8 mouse cellular contexts compared by ENCODE assay signal in genomic region chr14:59414979-59415378, GRCm38 (mm10). TPM values are rescaled to one million over a fixed set of nuclear protein-coding genes. Genes with fewer than 3 reads are reported as not detected.
DNase-seq lines count a peak whose midpoint lies in the region; TF ChIP-seq lines count a peak whose summit lies in the region.
"Not testable (repeated sequence)": the region's sequence is repeated elsewhere in the genome, so short reads cannot be mapped to it uniquely, and the experiment has no call there.
"Had no signal": no experiment of that assay in that cellular context is flagged by ENCODE, and none has a peak within 500 bp of the region (broad histone marks: within the 10 kb centered on the region; RNA-seq: fewer than 3 reads in every experiment).

No protein-coding gene starts in this region.

- not testable (repeated sequence) for H3K9me3 ChIP-seq in CH12.LX (replicated peaks; ENCODE audit: low read length); ES-E14 (ENCODE audit: control insufficient read depth, insufficient read depth, low read depth, low read length); MEL (replicated peaks; ENCODE audit: insufficient read depth, low read length)

- not testable (repeated sequence) for H3K79me2 ChIP-seq in CH12.LX (replicated peaks; ENCODE audit: control insufficient read depth, extremely low read depth, insufficient read depth, poor library complexity, severe bottlenecking); MEL (ENCODE audit: control insufficient read depth, insufficient read depth, low read length, poor library complexity)

- H3K4me3 ChIP-seq in CH12.LX (replicated peaks in 1 of 3; ENCODE audit: low read depth in 2 of 3, low read length in 2 of 3, poor library complexity in 1 of 3); ES-E14 (ENCODE audit: insufficient read depth in 1 of 2, low read depth in 1 of 2, low read length in 2 of 2, poor library complexity in 1 of 2, severe bottlenecking in 1 of 2); MEL (ENCODE audit: control insufficient read depth in 1 of 2, insufficient read depth in 1 of 2, low read depth in 2 of 2, low read length in 2 of 2): not testable (repeated sequence)

- not testable (repeated sequence) for TF ChIP-seq EP300 in CH12.LX (IDR thresholded peaks at IDR 0.05; ENCODE audit: low read length); MEL (IDR thresholded peaks at IDR 0.05; ENCODE audit: low read depth in 1 of 2, low read length in 2 of 2)

- not testable (repeated sequence) for H3K27ac ChIP-seq in CH12.LX (ENCODE audit: insufficient read depth, low read depth); ES-E14 (ENCODE audit: insufficient read depth, low read depth, low read length, poor library complexity, severe bottlenecking); MEL (ENCODE audit: control insufficient read depth, low read depth, low read length)

- not testable (repeated sequence) for H3K27me3 ChIP-seq in CH12.LX (replicated peaks); MEL (ENCODE audit: control insufficient read depth in 1 of 2, insufficient read depth in 2 of 2, low read length in 2 of 2)

- DNase-seq in 3T3-L1 (ENCODE audit: low read depth, low spot score) (peak; percentile 20), 416B (ENCODE audit: low read depth) (peak; percentile 9), MEL (ENCODE audit: low read depth, low spot score) (peak; percentile 17), NIH3T3 (ENCODE audit: low read depth) (peak; percentile 4)
- not testable (repeated sequence) for DNase-seq in CH12.LX (ENCODE audit: extremely low read depth); ES-E14 (ENCODE audit: low read depth, low spot score)

- not testable (repeated sequence) for TF ChIP-seq CTCF in CH12.LX (conservative IDR thresholded peaks at IDR 0.05 in 1 of 2, IDR thresholded peaks at IDR 0.05 in 1 of 2; ENCODE audit: low read depth in 2 of 2, low read length in 2 of 2); MEL (IDR thresholded peaks at IDR 0.05 in 2 of 3, conservative IDR thresholded peaks at IDR 0.05 in 1 of 3; ENCODE audit: control insufficient read depth in 1 of 3, insufficient read depth in 1 of 3, low read depth in 2 of 3, low read length in 3 of 3, poor library complexity in 1 of 3, severe bottlenecking in 1 of 3)

- in situ Hi-C loops in CH12.LX (cut with MboI; ENCODE audit: low pct_ligation_motif_present, low pct_unique_long_range_greater_than_20kb, low sequenced_read_pairs); ES-E14 (cut with MboI; ENCODE audit: low sequenced_read_pairs in 2 of 2, unreplicated experiment in 2 of 2): not testable (repeated sequence)

- not testable (repeated sequence) for TF ChIP-seq POLR2A in CH12.LX (IDR thresholded peaks at IDR 0.05; ENCODE audit: low read depth, low read length); MEL (IDR thresholded peaks at IDR 0.05; ENCODE audit: control insufficient read depth in 1 of 2, insufficient read depth in 1 of 2, low read depth in 1 of 2, low read length in 2 of 2, poor library complexity in 1 of 2)

- H3K9ac ChIP-seq in CH12.LX (ENCODE audit: insufficient read depth, low read depth); ES-E14 (ENCODE audit: insufficient read depth, low read depth, low read length, poor library complexity, severe bottlenecking); MEL (ENCODE audit: control insufficient read depth, low read depth, low read length, poor library complexity, severe bottlenecking): not testable (repeated sequence)

- peaks cover 38 to 85% of the 10 kb centered on the region in 2 experiments for H3K36me3 ChIP-seq in CH12.LX (replicated peaks in 1 of 2; ENCODE audit: control insufficient read depth in 1 of 2, insufficient read depth in 1 of 2, low read length in 1 of 2)
- H3K36me3 ChIP-seq in ES-E14 (ENCODE audit: control insufficient read depth, insufficient read depth, low read length, poor library complexity, severe bottlenecking): not testable (repeated sequence)
- H3K36me3 ChIP-seq in MEL (ENCODE audit: control insufficient read depth in 1 of 2, insufficient read depth in 2 of 2, low read length in 2 of 2): peaks cover 0 to 12% of the 10 kb centered on the region in 2 experiments; a peak in 2 of 4 replicates

- H3K4me1 ChIP-seq in CH12.LX (ENCODE audit: control insufficient read depth in 1 of 2, insufficient read depth in 2 of 2); ES-E14 (ENCODE audit: control insufficient read depth in 2 of 2, insufficient read depth in 2 of 2, low read length in 2 of 2, poor library complexity in 1 of 2); MEL (ENCODE audit: control insufficient read depth in 1 of 2, insufficient read depth in 2 of 2, low read length in 2 of 2): not testable (repeated sequence)

- H3K4me2 ChIP-seq in CH12.LX (ENCODE audit: insufficient read depth, low read depth, poor library complexity, severe bottlenecking): not testable (repeated sequence)

- dilution Hi-C loops in CH12.LX (cut with MboI; ENCODE audit: extremely low pct_ligation_motif_present, extremely low pct_unique_long_range_greater_than_20kb, low sequenced_read_pairs): not testable (repeated sequence)

- TF ChIP-seq RAD21 in CH12.LX (IDR thresholded peaks at IDR 0.05; ENCODE audit: low read depth, low read length); MEL (IDR thresholded peaks at IDR 0.05; ENCODE audit: low read depth, low read length): not testable (repeated sequence)

TF ChIP-seq in CH12.LX, 34 proteins besides CTCF, POLR2A, EP300 and RAD21:
- peak; percentile 51; the same call in 1 of the 2 replicates for TF ChIP-seq MAFK (IDR thresholded peaks at IDR 0.05; ENCODE audit: insufficient replicate concordance, low read length)

TF ChIP-seq in ES-E14, 5 proteins besides CTCF, POLR2A, EP300 and RAD21:
- TF ChIP-seq MAFK (IDR thresholded peaks at IDR 0.05; ENCODE audit: insufficient read depth, low read depth, low read length): peak; percentile 70; the same call in 1 of the 2 replicates

RNA-seq across cellular contexts. Expression of gene Phf11c, which starts 19.8 kb away (rescaled TPM):
- 0.92 and 1.1 TPM in 2 replicates for total RNA-seq in CH12.LX (2012; rRNA removed)
- 1.8 and 2.4 TPM in 2 replicates for total RNA-seq in CH12.LX (2014; rRNA removed)
- polyA plus RNA-seq in CH12.LX (2012; ENCODE audit: insufficient read length, low read depth): 1.9 and 2.4 TPM in 2 replicates
- total RNA-seq in ES-E14 (2012; rRNA removed): 1.0 and 1.1 TPM in 2 replicates
- 0.92 and 1.0 TPM in 2 replicates for total RNA-seq in MEL (2012; rRNA removed)
- 1 to 10 TPM in 1 of 2 experiments, not detected in 1; 1.2 TPM for polyA plus RNA-seq in MEL (2012; ENCODE audit: insufficient read depth in 1 of 2, insufficient read length in 2 of 2, low read depth in 1 of 2, low replicate concordance in 2 of 2, missing spikeins in 1 of 2)

RNA-seq across cellular contexts. Expression of gene Setdb2, which starts 25.7 kb away (rescaled TPM):
- total RNA-seq in CH12.LX (2012; rRNA removed) (14.7 and 14.9 TPM in 2 replicates), CH12.LX (2014; rRNA removed) (33.8 and 37.3 TPM in 2 replicates), ES-E14 (2012; rRNA removed) (7.9 and 16.7 TPM in 2 replicates), MEL (2012; rRNA removed) (18.3 and 20.2 TPM in 2 replicates)
- polyA plus RNA-seq in CH12.LX (2012; ENCODE audit: insufficient read length, low read depth) (13.2 and 13.3 TPM in 2 replicates), MEL (2012; ENCODE audit: insufficient read depth in 1 of 2, insufficient read length in 2 of 2, low read depth in 1 of 2, low replicate concordance in 2 of 2, missing spikeins in 1 of 2) (10 to 100 TPM in 1 of 2 experiments, not detected in 1; 10.8 TPM)

RNA-seq across cellular contexts. Expression of gene Cab39l, which starts 25.8 kb away (rescaled TPM):
- 19.9 and 21.3 TPM in 2 replicates for total RNA-seq in CH12.LX (2012; rRNA removed)
- total RNA-seq in CH12.LX (2014; rRNA removed): 49.2 and 56.3 TPM in 2 replicates
- 33.1 and 33.2 TPM in 2 replicates for polyA plus RNA-seq in CH12.LX (2012; ENCODE audit: insufficient read length, low read depth)
- total RNA-seq in ES-E14 (2012; rRNA removed): 5.8 and 8.1 TPM in 2 replicates
- 22.6 and 24.2 TPM in 2 replicates for total RNA-seq in MEL (2012; rRNA removed)
- polyA plus RNA-seq in MEL (2012; ENCODE audit: insufficient read depth in 1 of 2, insufficient read length in 2 of 2, low read depth in 1 of 2, low replicate concordance in 2 of 2, missing spikeins in 1 of 2): 10 to 100 TPM in 1 of 2 experiments, not detected in 1; 34.0 TPM

RNA-seq across cellular contexts. Expression of gene Phf11d, which starts 49.7 kb away (rescaled TPM):
- total RNA-seq in CH12.LX (2012; rRNA removed) (2.4 and 2.5 TPM in 2 replicates), CH12.LX (2014; rRNA removed) (11.7 and 12.2 TPM in 2 replicates), ES-E14 (2012; rRNA removed) (21.1 and 33.5 TPM in 2 replicates), MEL (2012; rRNA removed) (5.6 and 6.2 TPM in 2 replicates)
- polyA plus RNA-seq in CH12.LX (2012; ENCODE audit: insufficient read length, low read depth) (21.7 and 25.7 TPM in 2 replicates), MEL (2012; ENCODE audit: insufficient read depth in 1 of 2, insufficient read length in 2 of 2, low read depth in 1 of 2, low replicate concordance in 2 of 2, missing spikeins in 1 of 2) (10 to 100 TPM in 1 of 2 experiments, not detected in 1; 19.5 TPM)
- polyA plus RNA-seq: C2C12, G1E had no signal
